Mouse (Mus musculus): Measurements from ENCODE around the gene Gmppb. TPM values are rescaled to one million over a fixed set of nuclear protein-coding genes. Genes with fewer than 3 reads are reported as not detected.

Gene Gmppb
- total and polyA plus RNA-seq, 3 experiments = 17.9 to 20.9 (median 19.2) TPM

DNA sequence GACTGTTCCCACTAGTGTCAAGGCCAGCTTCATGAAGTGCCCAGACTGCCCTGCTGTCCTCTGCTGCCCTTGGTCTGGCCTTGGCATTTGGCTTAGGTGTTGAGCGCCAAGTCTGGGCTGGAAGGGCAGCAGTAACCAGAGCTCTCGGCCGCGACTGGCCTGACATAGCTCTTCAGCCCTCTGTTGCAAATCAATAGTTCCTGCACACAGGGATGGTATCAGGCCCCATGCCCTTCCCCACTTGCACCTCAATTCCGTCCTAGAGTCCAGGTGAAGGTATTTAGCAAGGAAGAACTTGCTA, 8.2 kb downstream of the Gmppb start:
- Histone ChIP-seq H3K79me2 (replicated peaks; ENCODE audit: control insufficient read depth, extremely low read depth, insufficient read depth, poor library complexity, severe bottlenecking) (no peaks in the 10 kb centered on the region), H3K9me3 (replicated peaks; ENCODE audit: low read length) (no peaks in the 10 kb centered on the region), H3K27ac (ENCODE audit: insufficient read depth, low read depth) (no peak overlapping the region), H3K4me3 (replicated peaks in 1 of 3; ENCODE audit: low read depth in 2 of 3, low read length in 2 of 3, poor library complexity in 1 of 3) (no peak overlapping the region), H3K4me1 (ENCODE audit: control insufficient read depth in 1 of 2, insufficient read depth in 2 of 2) (peaks cover 0 to 9% of the 10 kb centered on the region in 2 experiments; a peak in 2 of 4 replicates), H3K36me3 (replicated peaks in 1 of 2; ENCODE audit: control insufficient read depth in 1 of 2, insufficient read depth in 1 of 2, low read length in 1 of 2) (peaks cover 88 to 98% of the 10 kb centered on the region in 2 experiments), H3K9ac (ENCODE audit: insufficient read depth, low read depth) (no peak overlapping the region), H3K27me3 (replicated peaks) (no peaks in the 10 kb centered on the region), H3K4me2 (ENCODE audit: insufficient read depth, low read depth, poor library complexity, severe bottlenecking) (no peak overlapping the region)
- no peak for DNase-seq (ENCODE audit: extremely low read depth)
- no peak for TF ChIP-seq CTCF (conservative IDR thresholded peaks at IDR 0.05 in 1 of 2, IDR thresholded peaks at IDR 0.05 in 1 of 2; ENCODE audit: low read depth in 2 of 2, low read length in 2 of 2)
- no peak for TF ChIP-seq MAFK (IDR thresholded peaks at IDR 0.05; ENCODE audit: insufficient replicate concordance, low read length)
- TF ChIP-seq ZC3H11A (IDR thresholded peaks at IDR 0.05; ENCODE audit: low read depth, low read length) = no peak
- TF ChIP-seq IRF4 (IDR thresholded peaks at IDR 0.05; ENCODE audit: low read depth, low read length) = no peak
- no peak for TF ChIP-seq HCFC1 (IDR thresholded peaks at IDR 0.05; ENCODE audit: low read depth, low read length)
- dilution Hi-C loops (cut with MboI; ENCODE audit: extremely low pct_ligation_motif_present, extremely low pct_unique_long_range_greater_than_20kb, low sequenced_read_pairs) = no loop called here
- in situ Hi-C loops (cut with MboI; ENCODE audit: low pct_ligation_motif_present, low pct_unique_long_range_greater_than_20kb, low sequenced_read_pairs) = loop anchor here (5.0 kb wide), 1 partner anchor 90 kb away; no protein-coding TSS in a partner anchor

DNA sequence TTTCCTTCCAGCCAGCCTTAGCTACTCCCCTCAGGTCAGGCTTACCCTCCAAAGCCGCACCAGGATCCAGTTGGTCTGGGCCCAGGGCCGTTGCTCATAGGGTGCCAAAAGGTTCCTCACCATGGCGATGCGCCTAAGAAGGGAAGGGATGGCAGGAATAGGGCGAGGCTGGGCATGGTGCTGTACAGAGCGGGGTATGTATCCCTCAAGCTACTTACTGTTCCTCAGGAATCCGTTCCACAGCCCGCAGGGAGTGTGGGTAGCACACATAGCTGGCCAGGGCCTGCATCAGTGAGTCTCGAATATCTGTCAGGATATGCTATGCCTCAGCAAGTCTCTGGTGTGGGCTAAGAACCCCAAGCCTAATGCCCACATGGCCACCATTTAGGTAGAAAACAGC, 9.2 kb downstream of the Gmppb start:
- H3K79me2 ChIP-seq (replicated peaks; ENCODE audit: control insufficient read depth, extremely low read depth, insufficient read depth, poor library complexity, severe bottlenecking) = no peaks in the 10 kb centered on the region
- DNase-seq (ENCODE audit: extremely low read depth) = no peak
- peaks cover 0 to 1% of the 10 kb centered on the region in 2 experiments; a peak in 1 of 4 replicates for H3K4me1 ChIP-seq (ENCODE audit: control insufficient read depth in 1 of 2, insufficient read depth in 2 of 2)
- no peak for TF ChIP-seq ELF1 (IDR thresholded peaks at IDR 0.05; ENCODE audit: low read depth, low read length)
- TF ChIP-seq E2F4 (IDR thresholded peaks at IDR 0.05; ENCODE audit: insufficient replicate concordance, low read depth, low read length) = no peak
- H3K27me3 ChIP-seq (replicated peaks) = no peaks in the 10 kb centered on the region
- H3K36me3 ChIP-seq (replicated peaks in 1 of 2; ENCODE audit: control insufficient read depth in 1 of 2, insufficient read depth in 1 of 2, low read length in 1 of 2) = peaks cover 94 to 100% of the 10 kb centered on the region in 2 experiments
- no peaks in the 10 kb centered on the region for H3K9me3 ChIP-seq (replicated peaks; ENCODE audit: low read length)
- dilution Hi-C loops (cut with MboI; ENCODE audit: extremely low pct_ligation_motif_present, extremely low pct_unique_long_range_greater_than_20kb, low sequenced_read_pairs) (no loop called here), in situ Hi-C loops (cut with MboI; ENCODE audit: low pct_ligation_motif_present, low pct_unique_long_range_greater_than_20kb, low sequenced_read_pairs) (loop anchor here (5.0 kb wide), 1 partner anchor 91 kb away; no protein-coding TSS in a partner anchor)
- H3K4me2 ChIP-seq (ENCODE audit: insufficient read depth, low read depth, poor library complexity, severe bottlenecking) = no peak overlapping the region
- H3K27ac ChIP-seq (ENCODE audit: insufficient read depth, low read depth) = no peak overlapping the region
- H3K4me3 ChIP-seq (replicated peaks in 1 of 3; ENCODE audit: low read depth in 2 of 3, low read length in 2 of 3, poor library complexity in 1 of 3) = no peak overlapping the region
- H3K9ac ChIP-seq (ENCODE audit: insufficient read depth, low read depth) = no peak overlapping the region

GRCm38 (mm10) chr9:108062142-108062541, 13.1 kb downstream of the Gmppb start:
- dilution Hi-C loops (cut with MboI; ENCODE audit: extremely low pct_ligation_motif_present, extremely low pct_unique_long_range_greater_than_20kb, low sequenced_read_pairs) = no loop called here

More at GRCm38 (mm10) chr9:108062142-108062541, 13.1 kb downstream of the Gmppb start:
- Histone ChIP-seq H3K4me2 (ENCODE audit: insufficient read depth, low read depth, poor library complexity, severe bottlenecking) (no peak overlapping the region), H3K27me3 (replicated peaks) (no peaks in the 10 kb centered on the region), H3K9ac (ENCODE audit: insufficient read depth, low read depth) (no peak overlapping the region), H3K36me3 (replicated peaks in 1 of 2; ENCODE audit: control insufficient read depth in 1 of 2, insufficient read depth in 1 of 2, low read length in 1 of 2) (peaks cover 91 to 99% of the 10 kb centered on the region in 2 experiments), H3K79me2 (replicated peaks; ENCODE audit: control insufficient read depth, extremely low read depth, insufficient read depth, poor library complexity, severe bottlenecking) (no peaks in the 10 kb centered on the region), H3K27ac (ENCODE audit: insufficient read depth, low read depth) (no peak overlapping the region), H3K4me1 (ENCODE audit: control insufficient read depth in 1 of 2, insufficient read depth in 2 of 2) (no peaks in the 10 kb centered on the region), H3K9me3 (replicated peaks; ENCODE audit: low read length) (no peaks in the 10 kb centered on the region), H3K4me3 (replicated peaks in 1 of 3; ENCODE audit: low read depth in 2 of 3, low read length in 2 of 3, poor library complexity in 1 of 3) (no peak overlapping the region)
- no peak for DNase-seq (ENCODE audit: extremely low read depth)
- no peak for TF ChIP-seq CHD2 (IDR thresholded peaks at IDR 0.05; ENCODE audit: low read length)
- no peak for TF ChIP-seq HCFC1 (IDR thresholded peaks at IDR 0.05; ENCODE audit: low read depth, low read length)
- no peak for TF ChIP-seq PAX5 (IDR thresholded peaks at IDR 0.05; ENCODE audit: low read length)
- TF ChIP-seq ZMIZ1 (IDR thresholded peaks at IDR 0.05; ENCODE audit: low read depth, low read length) = no peak
- no peak for TF ChIP-seq ETS1 (conservative IDR thresholded peaks at IDR 0.05; ENCODE audit: low read depth, low read length)
- no peak for TF ChIP-seq MAZ (IDR thresholded peaks at IDR 0.05; ENCODE audit: low read depth, low read length)
- in situ Hi-C loops (cut with MboI; ENCODE audit: low pct_ligation_motif_present, low pct_unique_long_range_greater_than_20kb, low sequenced_read_pairs) = no loop called here

All from CH12.LX (cell line).